Mouse (Mus musculus): ENCODE results near the gene Ttyh3. TPM values are rescaled to one million over a fixed set of nuclear protein-coding genes. Genes with fewer than 3 reads are reported as not detected.

Gene Ttyh3
- total and polyA plus RNA-seq, 3 experiments: 9.8 to 100 (median 68.7) TPM

DNA sequence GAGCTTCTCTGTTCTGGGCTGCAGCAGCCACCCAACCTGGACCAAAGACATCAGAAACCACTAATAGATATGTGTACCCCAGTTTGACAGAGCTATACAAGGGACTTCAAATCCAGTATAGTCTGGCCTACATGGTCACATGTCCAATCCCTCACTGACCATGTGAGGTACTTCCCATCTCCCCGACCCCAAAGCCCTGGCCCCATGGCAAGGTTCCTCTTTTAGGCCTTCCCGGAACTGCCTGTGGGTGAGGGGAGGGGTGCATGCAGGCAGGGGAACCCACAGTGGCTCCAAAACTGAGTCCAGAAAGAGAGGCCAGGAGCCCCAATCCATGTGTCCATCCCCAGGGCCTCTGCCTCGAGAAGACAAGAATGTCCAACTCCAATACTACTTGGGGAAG, 6.8 kb downstream of the Ttyh3 start:
- peak; percentile 70 for DNase-seq (ENCODE audit: low spot score)
- Histone ChIP-seq H3K4me1 (ENCODE audit: insufficient read depth, low read depth, low read length) (peaks cover 65% of the 10 kb centered on the region), H3K27me3 (ENCODE audit: insufficient read depth, low read length) (peaks cover 16% of the 10 kb centered on the region), H3K36me3 (replicated peaks) (peaks cover 52% of the 10 kb centered on the region), H3K9me3 (replicated peaks) (no peaks in the 10 kb centered on the region), H3K4me3 (ENCODE audit: low read depth, low read length) (peak overlapping the region; percentile 18; the same call in 1 of the 2 replicates)
- TF ChIP-seq CTCF (IDR thresholded peaks at IDR 0.05; ENCODE audit: low read depth, low read length) (no peak), GATA1 (IDR thresholded peaks at IDR 0.05; ENCODE audit: borderline replicate concordance, low read length) (no peak), POLR2AphosphoS5 (IDR thresholded peaks at IDR 0.05; ENCODE audit: insufficient replicate concordance, low read depth, low read length) (no peak), GATA2 (IDR thresholded peaks at IDR 0.05; ENCODE audit: borderline replicate concordance, low read depth, low read length) (no peak), TAL1 (conservative IDR thresholded peaks at IDR 0.05; ENCODE audit: low read depth, low read length) (no peak)
- ATAC-seq (ENCODE audit: extremely low read depth, insufficient number of reproducible peaks, low FRiP score, poor library complexity, severe bottlenecking): peak; percentile 54

GRCm38 (mm10) chr5:140641254-140641928, 7.4 kb downstream of the Ttyh3 start:
- no peak overlapping the region for H3K4me3 ChIP-seq (ENCODE audit: low read depth, low read length)
- H3K9me3 ChIP-seq (replicated peaks): no peaks in the 10 kb centered on the region
- ATAC-seq (ENCODE audit: extremely low read depth, insufficient number of reproducible peaks, low FRiP score, poor library complexity, severe bottlenecking) (no peak), DNase-seq (ENCODE audit: low spot score) (no peak)
- TF ChIP-seq GATA2 (IDR thresholded peaks at IDR 0.05; ENCODE audit: borderline replicate concordance, low read depth, low read length) (no peak), GATA1 (IDR thresholded peaks at IDR 0.05; ENCODE audit: borderline replicate concordance, low read length) (no peak), CTCF (IDR thresholded peaks at IDR 0.05; ENCODE audit: low read depth, low read length) (no peak)
- H3K4me1 ChIP-seq (ENCODE audit: insufficient read depth, low read depth, low read length): peaks cover 62% of the 10 kb centered on the region
- peaks cover 10% of the 10 kb centered on the region; the same call in 1 of the 2 replicates for H3K27me3 ChIP-seq (ENCODE audit: insufficient read depth, low read length)
- H3K36me3 ChIP-seq (replicated peaks): peaks cover 49% of the 10 kb centered on the region

GRCm38 (mm10) chr5:140640812-140641211, 8.0 kb downstream of the Ttyh3 start:
- DNase-seq (ENCODE audit: low spot score): no peak
- H3K9me3 ChIP-seq (replicated peaks): no peaks in the 10 kb centered on the region
- H3K27me3 ChIP-seq (ENCODE audit: insufficient read depth, low read length): peaks cover 6% of the 10 kb centered on the region; the same call in 1 of the 2 replicates
- H3K4me1 ChIP-seq (ENCODE audit: insufficient read depth, low read depth, low read length): peaks cover 57% of the 10 kb centered on the region
- TF ChIP-seq POLR2AphosphoS5 (IDR thresholded peaks at IDR 0.05; ENCODE audit: insufficient replicate concordance, low read depth, low read length): no peak
- no peak for TF ChIP-seq CTCF (IDR thresholded peaks at IDR 0.05; ENCODE audit: low read depth, low read length)
- no peak for TF ChIP-seq GATA1 (IDR thresholded peaks at IDR 0.05; ENCODE audit: borderline replicate concordance, low read length)
- no peak for TF ChIP-seq GATA2 (IDR thresholded peaks at IDR 0.05; ENCODE audit: borderline replicate concordance, low read depth, low read length)
- TF ChIP-seq TAL1 (conservative IDR thresholded peaks at IDR 0.05; ENCODE audit: low read depth, low read length): no peak
- no peak overlapping the region for H3K4me3 ChIP-seq (ENCODE audit: low read depth, low read length)
- no peak for ATAC-seq (ENCODE audit: extremely low read depth, insufficient number of reproducible peaks, low FRiP score, poor library complexity, severe bottlenecking)
- H3K36me3 ChIP-seq (replicated peaks): peaks cover 46% of the 10 kb centered on the region

GRCm38 (mm10) chr5:140639871-140640270, 9.0 kb downstream of the Ttyh3 start:
- TF ChIP-seq GATA1 (IDR thresholded peaks at IDR 0.05; ENCODE audit: borderline replicate concordance, low read length): no peak
- no peak for TF ChIP-seq TAL1 (conservative IDR thresholded peaks at IDR 0.05; ENCODE audit: low read depth, low read length)
- TF ChIP-seq GATA2 (IDR thresholded peaks at IDR 0.05; ENCODE audit: borderline replicate concordance, low read depth, low read length): no peak
- no peak for TF ChIP-seq CTCF (IDR thresholded peaks at IDR 0.05; ENCODE audit: low read depth, low read length)
- no peak for TF ChIP-seq POLR2AphosphoS5 (IDR thresholded peaks at IDR 0.05; ENCODE audit: insufficient replicate concordance, low read depth, low read length)
- no peaks in the 10 kb centered on the region for H3K9me3 ChIP-seq (replicated peaks)
- peaks cover 47% of the 10 kb centered on the region for H3K4me1 ChIP-seq (ENCODE audit: insufficient read depth, low read depth, low read length)
- H3K36me3 ChIP-seq (replicated peaks): peaks cover 56% of the 10 kb centered on the region
- no peak overlapping the region for H3K4me3 ChIP-seq (ENCODE audit: low read depth, low read length)
- peaks cover 5% of the 10 kb centered on the region; the same call in 1 of the 2 replicates for H3K27me3 ChIP-seq (ENCODE audit: insufficient read depth, low read length)
- ATAC-seq (ENCODE audit: extremely low read depth, insufficient number of reproducible peaks, low FRiP score, poor library complexity, severe bottlenecking) (no peak), DNase-seq (ENCODE audit: low spot score) (no peak)

- Histone ChIP-seq H3K4me3 (ENCODE audit: low read depth, low read length) (no peak overlapping the region), H3K27me3 (ENCODE audit: insufficient read depth, low read length) (peaks cover 4% of the 10 kb centered on the region; the same call in 1 of the 2 replicates), H3K36me3 (replicated peaks) (peaks cover 61% of the 10 kb centered on the region), H3K9me3 (replicated peaks) (no peaks in the 10 kb centered on the region), H3K4me1 (ENCODE audit: insufficient read depth, low read depth, low read length) (peaks cover 42% of the 10 kb centered on the region)
- DNase-seq (ENCODE audit: low spot score) (no peak), ATAC-seq (ENCODE audit: extremely low read depth, insufficient number of reproducible peaks, low FRiP score, poor library complexity, severe bottlenecking) (no peak)
- TF ChIP-seq GATA1 (IDR thresholded peaks at IDR 0.05; ENCODE audit: borderline replicate concordance, low read length): no peak
- no peak for TF ChIP-seq CTCF (IDR thresholded peaks at IDR 0.05; ENCODE audit: low read depth, low read length)
These were observed 9.5 kb downstream of the Ttyh3 start for GRCm38 (mm10) chr5:140639312-140639711.

DNA sequence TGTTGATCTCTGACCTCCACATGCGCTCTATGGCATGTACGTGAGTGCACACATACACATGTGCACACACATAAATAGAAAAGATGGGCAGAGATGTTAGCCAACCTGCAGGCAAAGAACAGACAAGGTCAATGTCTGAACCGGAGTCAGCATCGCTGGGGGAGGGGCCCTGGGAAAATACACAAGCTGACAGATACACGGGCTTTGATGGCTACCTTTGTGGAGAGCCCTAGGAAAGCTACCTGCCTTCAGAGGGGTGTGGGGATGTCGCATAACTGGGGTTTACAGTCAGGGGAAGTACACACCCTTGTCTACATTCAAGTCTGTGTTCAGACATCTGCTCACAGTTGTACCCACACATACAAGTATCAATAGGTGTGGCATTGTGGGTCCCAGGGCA, 10.3 kb downstream of the Ttyh3 start:
- H3K27me3 ChIP-seq (ENCODE audit: insufficient read depth, low read length): peaks cover 4% of the 10 kb centered on the region; the same call in 1 of the 2 replicates
- peaks cover 63% of the 10 kb centered on the region for H3K36me3 ChIP-seq (replicated peaks)
- ATAC-seq (ENCODE audit: extremely low read depth, insufficient number of reproducible peaks, low FRiP score, poor library complexity, severe bottlenecking) (no peak), DNase-seq (ENCODE audit: low spot score) (no peak)
- no peaks in the 10 kb centered on the region for H3K9me3 ChIP-seq (replicated peaks)
- no peak overlapping the region for H3K4me3 ChIP-seq (ENCODE audit: low read depth, low read length)
- TF ChIP-seq CTCF (IDR thresholded peaks at IDR 0.05; ENCODE audit: low read depth, low read length) (no peak), GATA2 (IDR thresholded peaks at IDR 0.05; ENCODE audit: borderline replicate concordance, low read depth, low read length) (no peak), TAL1 (conservative IDR thresholded peaks at IDR 0.05; ENCODE audit: low read depth, low read length) (no peak), POLR2AphosphoS5 (IDR thresholded peaks at IDR 0.05; ENCODE audit: insufficient replicate concordance, low read depth, low read length) (no peak), GATA1 (IDR thresholded peaks at IDR 0.05; ENCODE audit: borderline replicate concordance, low read length) (no peak)
- H3K4me1 ChIP-seq (ENCODE audit: insufficient read depth, low read depth, low read length): peaks cover 33% of the 10 kb centered on the region
